Mouse (Mus musculus) ovary, postnatal 36 days (tissue): Measurements from ENCODE around the gene Ptcd2.
A peak's percentile ranks its signal among the peaks of the same experiment; 100 is the strongest.

Experiments used
- DNase-seq: peaks from one replicate; pipeline ENCODE4 v3.0.0; 2022; ENCODE audit warnings: low spot score, mixed read lengths

Ptcd2 gene

GRCm38 (mm10) chr13:99344599-99345575 is at the start of gene Ptcd2, which contains the start of gene Mrps27:
Gene Ptcd2, minus strand, starts transcription at chr13:99344705.
Gene Mrps27, plus strand, starts transcription at chr13:99344786.
- peak; percentile 98 for DNase-seq

GRCm38 (mm10) chr13:99393128-99393527 is 48.6 kb upstream of the Ptcd2 start:
- DNase-seq, result no peak

- peak; percentile 56 for DNase-seq
Observed at GRCm38 (mm10) chr13:99391417-99391816, 46.9 kb upstream of the Ptcd2 start.

- DNase-seq, result no peak
Observed at GRCm38 (mm10) chr13:99387901-99388811, 43.7 kb upstream of the Ptcd2 start.

GRCm38 (mm10) chr13:99386341-99386740 is 41.8 kb upstream of the Ptcd2 start:
- DNase-seq, result no peak

GRCm38 (mm10) chr13:99385911-99386310 is 41.4 kb upstream of the Ptcd2 start:
- DNase-seq, result no peak

- DNase-seq, result no peak
Observed at GRCm38 (mm10) chr13:99384555-99385203, 40.2 kb upstream of the Ptcd2 start.

- no peak for DNase-seq
Observed at GRCm38 (mm10) chr13:99382373-99382772, 37.9 kb upstream of the Ptcd2 start.

- DNase-seq, result no peak
Observed at GRCm38 (mm10) chr13:99378223-99378622, 33.7 kb upstream of the Ptcd2 start.

- DNase-seq, result no peak
Observed at GRCm38 (mm10) chr13:99377055-99377454, 32.5 kb upstream of the Ptcd2 start.

GRCm38 (mm10) chr13:99375550-99375949 is 31.0 kb upstream of the Ptcd2 start:
- peak; percentile 68 for DNase-seq

GRCm38 (mm10) chr13:99374191-99374590 is 29.7 kb upstream of the Ptcd2 start:
- DNase-seq, result no peak

GRCm38 (mm10) chr13:99373684-99374083 is 29.2 kb upstream of the Ptcd2 start:
- DNase-seq, result no peak

- DNase-seq, result no peak
Observed at GRCm38 (mm10) chr13:99371285-99371684, 26.8 kb upstream of the Ptcd2 start.

GRCm38 (mm10) chr13:99369103-99369502 is 24.6 kb upstream of the Ptcd2 start:
- no peak for DNase-seq

GRCm38 (mm10) chr13:99367554-99368174 is 23.2 kb upstream of the Ptcd2 start:
- DNase-seq, result no peak

- no peak for DNase-seq
Observed at GRCm38 (mm10) chr13:99366422-99367175, 22.1 kb upstream of the Ptcd2 start.

GRCm38 (mm10) chr13:99363866-99364265 is 19.4 kb upstream of the Ptcd2 start:
- no peak for DNase-seq

GRCm38 (mm10) chr13:99358921-99359320 is 14.4 kb upstream of the Ptcd2 start:
- no peak for DNase-seq

GRCm38 (mm10) chr13:99356428-99357265 is 12.1 kb upstream of the Ptcd2 start:
- no peak for DNase-seq
